Mouse (Mus musculus) heart, adult 2 months (tissue): Measurements from ENCODE around the gene Trim63.

Experiments
- CTCF ChIP-seq: fragments of 200-600 bp; IDR thresholded peaks from 2 replicates; pipeline ENCODE4 v1.8.1; 2022; ENCODE audit warnings: antibody characterized with exemption, mild to moderate bottlenecking, moderate library complexity
- POLR2A ChIP-seq: fragments of 200-500 bp; IDR thresholded peaks from 2 replicates; pipeline ENCODE4 v1.6.1; 2011; ENCODE audit warnings: mild to moderate bottlenecking, low read depth, low read length, control low read depth; ENCODE audit not compliant: insufficient read depth

- TF ChIP-seq CTCF (peak; percentile 21; the same call in 1 of the 2 replicates), POLR2A (no peak)
These were observed 48.9 kb upstream of the Trim63 start for GRCm38 (mm10) chr4:134265860-134266585.
